Mouse (Mus musculus) retina, postnatal 1 day (tissue): Measurements from ENCODE around the gene Nfx1.

Experiments
- DNase-seq: peaks from one replicate; pipeline ENCODE4 v3.0.0-alpha.2; 2012

Gene Nfx1

GRCm38 (mm10) chr4:40976651-40977050, 5.9 kb downstream of the Nfx1 start:
- DNase-seq, result no peak

DNA sequence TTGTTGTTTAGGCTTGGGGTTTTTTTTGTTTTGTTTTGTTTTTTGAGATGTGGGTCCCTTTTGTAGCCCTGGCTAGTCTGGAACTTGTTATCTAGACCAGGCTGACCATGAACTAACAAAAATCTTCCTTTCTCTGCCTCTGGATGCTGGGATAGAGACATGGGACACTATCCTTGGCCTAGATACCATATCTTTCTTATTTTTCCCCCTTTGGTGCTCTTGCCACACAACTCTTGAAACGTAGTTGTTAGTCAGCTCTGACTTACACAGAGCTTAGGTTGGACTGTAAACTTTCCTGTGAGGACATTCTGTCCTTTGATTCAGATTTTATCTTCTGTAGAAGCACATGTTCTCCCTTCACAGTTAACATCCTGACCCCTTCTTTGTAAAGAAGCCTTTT, 8.7 kb downstream of the Nfx1 start:
- no peak for DNase-seq

GRCm38 (mm10) chr4:40982486-40982885, 11.8 kb downstream of the Nfx1 start:
- DNase-seq, result no peak

DNA sequence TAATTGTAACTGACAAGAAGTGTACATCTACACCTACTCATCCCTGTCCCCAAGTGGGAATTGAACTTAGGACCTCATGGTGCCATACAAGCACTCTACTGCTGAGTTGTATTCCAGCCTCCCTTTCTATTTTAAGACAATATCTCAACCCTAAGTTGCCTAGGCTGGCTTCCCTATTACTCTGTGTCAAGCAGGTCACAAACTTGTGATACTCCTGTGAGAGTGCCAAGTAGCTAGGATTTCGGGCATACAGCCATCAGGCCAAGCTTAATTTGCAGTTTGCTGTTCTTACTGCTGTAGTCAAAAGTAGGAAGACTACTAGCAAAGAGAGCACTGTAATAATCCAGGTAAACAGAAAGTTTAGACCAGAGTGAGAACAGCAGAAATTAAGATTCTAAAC, 13.0 kb downstream of the Nfx1 start:
- DNase-seq, result no peak

DNA sequence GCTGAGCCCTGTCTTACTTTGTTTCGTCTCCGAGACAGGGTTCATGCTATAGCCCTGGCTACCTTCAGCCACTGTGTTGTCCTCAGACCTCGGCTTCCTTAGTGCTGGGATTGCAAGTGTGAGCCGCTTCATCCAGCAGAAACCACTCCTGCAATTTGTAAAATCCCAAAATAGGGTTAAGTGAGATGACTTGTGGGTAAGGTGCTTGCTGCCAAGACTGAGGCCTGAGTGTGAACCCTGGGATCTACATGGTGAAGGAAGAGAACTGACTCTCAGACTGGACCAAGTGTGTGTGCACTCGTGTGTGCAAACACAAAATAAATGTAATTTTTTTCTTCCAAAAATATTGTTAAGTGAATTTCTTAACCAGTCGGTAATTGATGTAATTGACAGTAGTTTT, 18.9 kb downstream of the Nfx1 start:
- DNase-seq, result no peak

- DNase-seq, result no peak
Observed at GRCm38 (mm10) chr4:40996302-40996701, 25.6 kb downstream of the Nfx1 start.

DNA sequence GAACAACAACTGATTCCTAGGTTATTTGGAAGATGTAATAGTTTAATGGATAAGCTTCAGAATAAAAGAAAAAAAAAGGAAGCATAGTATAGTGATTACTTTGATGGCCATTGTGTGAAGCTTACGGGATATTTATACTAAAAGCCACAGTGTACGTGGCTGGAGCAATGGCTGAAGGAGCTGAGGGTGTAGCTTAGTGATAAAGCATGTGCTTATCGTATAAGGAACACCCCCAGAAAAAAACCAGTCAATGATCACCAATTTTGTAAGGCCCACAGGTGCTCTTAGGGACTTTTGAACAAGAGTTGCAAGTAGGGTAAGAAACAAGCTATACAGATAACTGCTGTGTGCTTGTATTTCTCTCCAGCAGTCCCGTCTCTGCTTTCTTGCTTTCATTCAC, 27.2 kb downstream of the Nfx1 start:
- no peak for DNase-seq

DNA sequence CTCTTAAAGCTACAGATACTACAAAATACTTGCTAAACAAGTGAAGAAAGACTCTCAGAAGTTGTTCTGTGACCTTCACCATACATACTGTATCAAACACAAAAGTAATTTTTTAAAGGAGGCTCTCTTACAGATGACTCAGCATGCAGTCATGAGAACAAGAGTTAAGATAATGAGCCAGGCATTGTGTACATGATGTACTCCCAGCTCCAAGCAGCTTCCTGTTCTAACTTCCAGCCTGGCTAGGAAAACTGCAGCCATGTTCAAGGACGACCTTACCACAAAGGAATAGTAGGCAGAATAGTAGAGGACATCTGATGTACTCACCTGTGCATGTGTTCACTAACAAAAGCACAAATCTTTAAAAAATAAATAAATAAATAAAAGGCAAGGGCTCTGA, 29.6 kb downstream of the Nfx1 start:
- DNase-seq, result no peak

- DNase-seq, result peak; percentile 2
Observed at GRCm38 (mm10) chr4:41000842-41001639, 30.3 kb downstream of the Nfx1 start.

DNA sequence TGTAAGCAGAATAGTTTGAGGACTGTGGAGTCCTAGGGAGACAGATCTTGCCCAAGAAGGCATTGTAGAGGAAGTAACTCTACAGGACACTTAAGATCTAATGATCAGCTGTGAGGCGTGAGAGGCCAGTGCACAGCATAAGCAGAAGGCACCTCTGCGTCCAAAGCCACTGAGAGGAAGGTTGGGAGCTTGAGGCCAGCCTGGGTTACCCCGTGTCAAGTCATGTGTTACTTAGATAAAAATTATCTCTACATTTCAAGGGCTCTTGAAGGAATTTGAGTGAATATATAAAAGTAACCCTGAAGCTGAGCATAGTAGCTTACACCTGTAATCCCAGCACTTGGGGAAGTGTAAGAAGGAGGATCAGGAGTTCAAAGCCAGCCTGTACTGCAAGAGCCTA, 42.6 kb downstream of the Nfx1 start:
- no peak for DNase-seq

- no peak for DNase-seq
Observed at GRCm38 (mm10) chr4:41015798-41016197, 45.1 kb downstream of the Nfx1 start.

DNA sequence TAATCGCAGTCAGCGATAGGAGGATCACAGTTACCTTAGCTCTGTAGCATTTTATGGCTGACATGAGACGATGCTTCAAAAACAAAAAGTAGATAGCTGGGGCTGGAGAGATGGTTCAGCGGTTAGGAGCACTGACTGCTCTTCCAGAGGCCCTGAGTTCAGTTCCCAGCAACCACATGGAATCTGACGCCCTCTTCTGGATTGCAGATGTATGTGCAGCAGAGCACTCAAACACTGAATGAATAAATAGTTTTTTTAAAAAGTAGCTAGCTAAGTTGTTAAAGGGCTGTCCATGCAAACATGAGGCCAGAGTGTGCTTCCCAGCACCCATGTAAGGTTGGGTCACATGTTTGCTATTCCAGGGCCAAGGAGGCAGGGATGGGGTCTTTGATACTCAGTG, 50.4 kb downstream of the Nfx1 start:
- DNase-seq, result no peak

- DNase-seq, result no peak
Observed at GRCm38 (mm10) chr4:41026086-41026787, 55.5 kb downstream of the Nfx1 start.

GRCm38 (mm10) chr4:41027872-41028271, 57.2 kb downstream of the Nfx1 start:
- no peak for DNase-seq

DNA sequence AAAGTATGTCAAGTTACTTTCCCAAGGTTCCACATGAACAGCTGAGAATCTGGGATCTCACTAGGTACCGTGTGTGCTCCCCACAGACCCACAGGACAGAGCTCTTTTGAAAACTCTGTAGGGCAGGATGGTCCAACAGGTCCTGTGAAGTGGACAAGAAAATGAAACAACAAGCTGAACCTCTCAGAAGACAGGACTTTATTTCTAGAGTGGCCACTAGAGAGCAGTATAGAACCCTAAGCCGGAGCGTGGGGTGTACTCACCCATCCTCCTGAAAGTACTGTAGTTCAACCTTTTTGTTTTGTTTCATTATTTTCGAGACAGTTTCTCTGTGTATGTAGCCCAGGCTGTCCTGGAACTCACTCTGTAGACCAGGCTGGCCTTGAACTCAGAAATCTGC, 57.6 kb downstream of the Nfx1 start:
- no peak for DNase-seq

DNA sequence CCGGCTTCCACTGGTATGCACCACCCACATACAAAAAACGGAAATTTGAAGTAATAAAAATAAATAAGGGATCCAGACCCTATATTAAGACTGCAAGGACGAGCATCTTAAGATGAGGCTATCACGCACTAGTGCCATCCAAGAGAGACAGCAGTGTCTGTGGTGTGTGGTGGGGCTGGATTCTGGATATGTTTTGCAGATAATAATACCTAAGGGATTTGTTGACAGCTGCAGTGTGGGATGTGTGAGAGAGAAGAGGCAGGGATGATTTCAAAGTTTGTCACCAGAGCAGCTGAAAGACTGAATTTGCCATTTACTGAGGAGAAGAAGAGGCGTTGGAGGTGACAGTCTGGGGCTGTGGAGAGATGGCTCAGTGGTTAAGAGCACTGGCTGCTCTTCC, 58.7 kb downstream of the Nfx1 start:
- no peak for DNase-seq

DNA sequence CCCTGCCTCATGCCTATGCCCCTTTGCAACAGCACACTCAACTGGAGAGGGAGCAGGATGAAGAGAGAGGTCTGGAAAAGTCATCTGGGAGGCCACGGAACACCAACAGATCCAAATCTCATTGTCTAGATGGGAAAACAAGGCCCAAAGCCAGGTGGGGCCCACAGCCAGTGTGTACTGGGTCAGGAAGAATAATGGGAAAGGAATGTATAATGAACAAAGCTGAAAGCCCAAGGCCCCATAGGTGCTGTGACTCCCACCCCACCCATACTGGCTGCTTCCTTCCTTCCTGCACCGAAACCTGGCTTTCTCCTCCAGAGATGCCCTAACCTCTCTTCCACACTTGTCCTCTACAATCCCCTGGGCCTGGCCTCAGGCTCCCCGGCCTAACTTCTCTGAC, 60.5 kb downstream of the Nfx1 start:
- DNase-seq, result no peak

GRCm38 (mm10) chr4:41037942-41038341, 67.2 kb downstream of the Nfx1 start:
- no peak for DNase-seq

DNA sequence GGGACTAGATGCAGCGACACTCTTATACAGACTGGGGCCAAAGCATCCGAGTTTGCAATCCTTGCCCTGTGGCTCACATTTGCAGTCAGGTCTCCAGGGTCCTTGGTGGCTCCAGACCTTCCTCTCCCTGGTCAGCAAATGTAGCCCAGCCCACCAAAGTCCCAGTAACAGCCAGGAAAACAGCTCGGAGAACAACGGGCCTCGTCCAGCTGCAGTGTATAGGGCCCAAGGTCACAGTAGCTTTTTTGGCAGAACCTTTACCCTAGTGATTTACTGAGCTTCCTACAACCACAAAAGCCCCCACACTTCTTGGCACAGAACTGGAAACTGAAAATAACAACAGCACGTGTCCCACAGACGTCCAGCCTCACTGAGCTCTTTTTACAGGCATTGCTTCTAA, 70.3 kb downstream of the Nfx1 start:
- DNase-seq, result no peak

GRCm38 (mm10) chr4:41042880-41043279, 72.2 kb downstream of the Nfx1 start:
- DNase-seq, result no peak

GRCm38 (mm10) chr4:41043961-41044360, 73.3 kb downstream of the Nfx1 start:
- DNase-seq, result no peak

- DNase-seq, result no peak
Observed at GRCm38 (mm10) chr4:41045288-41045687, 74.6 kb downstream of the Nfx1 start.

DNA sequence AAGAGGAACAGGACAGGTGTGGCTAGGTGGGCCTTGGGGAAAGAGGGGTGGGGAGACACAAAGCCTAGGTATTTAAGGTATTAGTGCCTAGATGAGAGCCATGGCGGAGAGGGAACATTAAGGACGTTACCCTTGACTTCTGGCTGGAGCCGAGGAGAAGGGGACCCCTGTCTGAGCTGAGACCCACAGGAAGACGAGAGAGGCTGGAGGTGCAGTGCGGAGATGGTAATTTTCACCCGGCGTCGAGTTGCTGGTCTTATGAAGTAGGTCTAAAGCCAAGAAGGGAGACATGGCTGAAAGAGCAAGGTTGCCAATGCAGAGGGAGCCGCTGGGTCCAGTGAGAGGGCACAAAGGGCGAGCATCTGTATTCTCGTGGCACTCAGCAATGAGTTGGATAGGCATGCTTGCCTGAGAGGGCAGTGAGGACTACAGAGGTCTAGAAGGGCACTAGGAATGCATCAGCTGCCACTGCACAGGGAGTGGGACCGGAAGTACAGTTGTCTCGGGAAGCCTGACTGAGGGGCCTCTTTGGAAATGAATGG, 75.6 kb downstream of the Nfx1 start:
- no peak for DNase-seq

DNA sequence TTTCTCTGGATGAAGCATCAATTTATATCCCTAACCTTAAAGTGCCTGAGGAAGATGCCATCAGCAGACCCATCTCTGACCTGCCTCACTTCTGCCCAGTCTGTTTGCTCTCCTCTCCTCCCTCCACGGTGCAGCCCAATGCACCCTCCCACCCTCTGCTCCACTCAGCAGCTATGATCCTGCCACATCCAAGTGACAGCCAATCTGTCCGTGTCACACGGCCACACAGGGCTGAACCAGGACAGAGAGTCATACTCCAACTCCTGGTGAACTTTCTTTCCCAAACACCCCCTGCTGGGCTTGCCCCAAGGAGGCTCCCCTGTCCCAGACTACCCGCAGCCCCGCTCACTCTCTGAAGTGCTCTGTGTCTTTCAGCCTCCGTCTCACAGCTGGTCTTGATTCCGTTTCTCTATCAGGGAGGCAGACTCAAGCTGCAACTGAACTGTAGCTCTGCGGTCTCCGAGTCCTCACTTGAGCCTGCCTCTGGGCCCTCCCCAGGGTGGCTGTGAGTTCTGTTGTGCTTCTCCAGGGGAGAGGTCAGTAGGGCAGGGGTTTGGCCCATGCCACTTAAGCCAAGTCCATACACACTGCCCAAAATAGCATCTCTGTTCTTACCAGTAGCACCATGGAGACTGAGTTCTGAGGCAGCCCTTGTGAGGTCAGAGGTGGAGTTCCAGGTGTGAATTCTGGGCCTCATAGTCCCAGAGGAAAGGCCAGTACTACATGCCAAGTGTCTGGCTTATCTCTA, 77.0 kb downstream of the Nfx1 start, which contains the start of gene Aqp7:
Gene Aqp7 (minus strand): TSS at position 616 of the 748 bp plus-strand sequence.
- no peak for DNase-seq
